Mouse (Mus musculus): ENCODE measurements around the gene Pnrc2.

DNA sequence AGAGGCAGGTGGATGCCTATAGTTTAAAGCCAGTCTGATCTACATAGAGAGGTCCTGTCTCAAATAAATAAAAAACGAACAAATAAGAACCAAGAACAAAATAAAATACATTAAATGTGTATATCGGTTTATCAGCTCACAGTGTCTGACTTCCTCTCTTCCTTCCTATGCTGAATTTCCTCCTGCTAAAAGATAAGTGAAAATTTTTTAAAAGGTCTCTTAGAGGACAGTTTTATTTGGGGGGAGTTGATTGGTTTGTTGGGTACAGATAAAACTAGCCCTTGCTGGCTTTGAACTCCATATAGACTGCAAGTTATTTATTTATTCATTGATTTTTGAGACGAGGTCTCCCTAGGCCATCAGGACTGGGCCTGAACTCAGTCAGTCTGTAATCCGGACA, 39.8 kb upstream of the Pnrc2 start:
- TF ChIP-seq CTCF (IDR thresholded peaks at IDR 0.05; ENCODE audit: borderline replicate concordance, control insufficient read depth, extremely low read depth, insufficient read depth, low read length, poor library complexity) (no peak), POLR2A (IDR thresholded peaks at IDR 0.05; ENCODE audit: control insufficient read depth, extremely low read depth, insufficient read depth, low read length, poor library complexity) (no peak)
